Mouse (Mus musculus): ENCODE results near the gene Thsd7a.

The Thsd7a gene

DNA sequence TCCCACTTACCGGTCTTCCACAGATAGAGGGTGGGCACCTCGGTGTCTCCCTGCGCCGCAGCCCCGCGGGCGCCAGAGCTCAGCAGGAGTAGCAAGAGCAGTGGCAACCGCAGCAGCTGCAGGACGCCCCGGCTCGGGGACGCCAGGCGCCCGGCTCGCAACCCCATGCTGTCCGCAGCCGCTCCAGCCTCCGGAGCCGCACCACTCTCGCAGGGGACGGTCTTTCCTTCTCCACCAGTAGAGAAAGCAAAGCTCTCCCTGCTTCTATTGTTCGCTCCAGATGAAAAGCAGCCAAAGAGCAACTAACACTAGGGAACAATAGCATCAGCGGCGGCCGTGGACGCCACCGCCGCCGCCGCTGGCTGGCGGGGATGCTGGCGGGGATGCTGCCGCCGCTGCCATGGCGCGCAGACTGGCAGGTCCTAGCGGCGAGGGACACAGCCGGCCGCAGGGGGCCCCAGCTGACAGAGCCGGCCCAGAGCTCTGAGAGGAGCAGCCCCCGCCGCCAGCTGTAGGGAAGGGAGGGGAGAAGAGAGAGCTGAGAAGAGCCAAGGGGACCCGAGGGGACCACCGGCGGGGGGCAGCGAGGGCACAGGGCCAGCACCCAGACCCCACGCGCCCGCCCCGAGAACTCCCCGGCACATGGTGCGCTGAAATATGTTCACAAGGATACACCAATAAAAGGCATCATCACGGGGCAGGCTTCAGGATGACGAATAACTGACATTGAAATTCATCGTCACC lies at the start of gene Thsd7a:
TSS of gene Thsd7a (minus strand) at position 624 of the 744 bp plus-strand sequence.
- DNase-seq (ENCODE audit: low spot score), result no peak

DNA sequence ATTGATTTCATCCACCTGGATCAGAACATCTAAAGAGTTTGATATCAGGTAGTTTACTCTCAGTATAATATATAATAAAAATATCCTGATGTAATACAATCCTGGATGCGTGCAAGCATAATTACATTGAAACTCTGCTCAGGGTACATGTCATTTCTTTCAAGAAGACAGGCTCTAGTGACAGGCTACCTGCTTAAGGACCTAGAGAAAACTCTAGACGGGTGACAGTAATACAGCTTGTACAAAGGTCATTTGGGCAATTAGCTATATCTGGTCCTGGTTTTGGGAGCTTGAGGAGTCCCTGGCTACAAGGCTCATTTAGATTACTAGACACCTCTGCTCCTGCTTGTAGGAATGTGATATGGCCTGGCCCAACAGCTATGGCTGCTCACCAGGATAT lies 37.9 kb upstream of the Thsd7a start:
- no peak for DNase-seq (ENCODE audit: low spot score)

DNA sequence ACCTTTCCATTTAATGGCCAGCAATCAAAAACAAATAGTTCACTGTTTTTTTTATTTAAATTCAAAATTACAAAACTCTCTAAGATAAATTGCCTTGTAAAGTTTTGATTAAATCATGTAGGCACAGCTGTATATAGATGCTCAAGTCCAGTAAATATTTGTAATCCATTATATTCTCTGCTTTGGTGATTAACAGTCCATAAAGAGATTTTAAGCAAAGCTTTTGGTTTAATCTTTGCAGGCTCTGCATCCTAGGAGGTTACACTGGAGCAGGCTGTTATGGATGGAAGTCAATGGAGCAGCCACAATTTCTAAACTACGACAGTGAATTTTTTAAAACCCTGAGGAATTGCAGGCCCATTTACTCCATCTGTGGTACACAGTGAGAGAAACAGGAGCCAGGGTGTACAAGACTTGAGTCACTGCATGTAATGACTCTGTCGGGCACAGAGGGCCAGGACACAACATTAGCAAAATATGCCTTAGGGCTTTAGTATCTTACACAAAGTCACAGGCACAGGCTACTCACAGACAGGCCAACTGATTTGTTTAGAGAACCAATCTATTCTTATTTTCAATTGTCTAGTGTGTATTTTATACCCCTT lies 37.3 kb upstream of the Thsd7a start:
- DNase-seq (ENCODE audit: low spot score), result no peak

DNA sequence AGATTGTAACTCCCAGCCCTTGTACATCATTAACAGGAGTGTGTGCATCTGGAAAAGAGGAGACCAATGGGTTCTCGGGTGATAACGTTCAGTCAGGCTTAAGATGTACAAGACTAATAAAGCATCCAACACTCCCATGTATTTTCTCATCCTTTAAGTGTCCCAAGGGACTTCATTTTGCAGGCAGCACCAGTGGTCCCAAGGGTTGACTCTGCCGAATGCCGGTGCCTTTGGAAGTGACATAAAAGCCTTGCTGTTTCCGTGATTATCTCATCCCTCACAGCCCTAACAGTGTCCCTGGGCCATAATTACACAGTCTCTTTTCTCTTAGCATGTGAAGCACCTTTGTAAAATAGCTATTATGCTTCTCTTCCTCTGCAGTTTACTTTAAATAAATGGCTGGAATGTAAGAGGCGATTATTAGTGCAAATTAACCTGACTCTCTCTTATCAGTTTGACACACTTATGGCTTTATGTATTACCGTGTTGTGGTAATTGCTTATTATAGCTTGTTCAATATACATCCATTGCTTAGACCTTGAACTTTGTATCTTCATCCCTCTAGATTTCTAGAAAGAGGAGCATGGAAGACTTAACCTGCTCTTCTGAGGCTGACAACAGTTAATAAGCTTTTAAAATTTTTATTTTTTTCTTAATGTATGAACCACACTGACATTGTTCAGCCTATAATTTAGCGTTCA lies 35.9 kb upstream of the Thsd7a start:
- DNase-seq (ENCODE audit: low spot score), result no peak

DNA sequence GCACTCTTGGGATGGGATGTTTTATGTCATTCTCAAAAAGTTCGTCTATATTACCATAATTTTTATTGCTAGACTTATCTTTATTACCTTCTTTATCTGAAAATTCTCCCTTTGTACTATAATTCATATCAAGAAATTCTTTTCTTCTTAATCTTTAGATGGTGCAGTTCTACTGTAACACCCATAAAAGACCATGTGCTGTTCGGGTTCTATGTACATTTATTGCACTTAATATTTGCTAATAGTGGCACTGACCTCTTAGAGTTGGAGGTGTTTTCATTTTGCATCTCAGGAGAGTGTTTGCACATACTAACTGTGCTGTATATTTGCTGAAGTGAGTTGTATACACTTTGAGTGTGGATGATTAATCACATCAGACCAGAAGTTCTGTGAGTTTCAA lies 23.6 kb upstream of the Thsd7a start:
- no peak for DNase-seq (ENCODE audit: low spot score)

DNA sequence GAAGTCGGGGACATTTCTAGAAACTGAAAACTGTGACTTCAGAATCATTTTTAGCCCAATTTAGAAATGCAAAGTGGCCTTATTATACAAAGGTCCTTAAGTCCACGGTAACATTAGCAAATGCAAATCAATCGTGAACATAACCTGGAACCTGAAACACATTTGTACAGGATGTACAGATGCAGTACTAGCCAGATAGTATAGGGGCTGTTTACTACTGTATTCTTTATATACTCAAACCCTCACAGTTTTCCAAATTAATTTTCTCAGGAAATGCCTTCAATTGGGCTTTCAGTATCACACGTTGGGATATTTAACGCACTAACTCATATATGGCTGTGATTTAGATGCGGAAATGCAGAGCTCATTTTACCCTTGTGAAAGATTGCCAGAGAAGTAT lies 16.0 kb upstream of the Thsd7a start:
- DNase-seq (ENCODE audit: low spot score), result no peak

DNA sequence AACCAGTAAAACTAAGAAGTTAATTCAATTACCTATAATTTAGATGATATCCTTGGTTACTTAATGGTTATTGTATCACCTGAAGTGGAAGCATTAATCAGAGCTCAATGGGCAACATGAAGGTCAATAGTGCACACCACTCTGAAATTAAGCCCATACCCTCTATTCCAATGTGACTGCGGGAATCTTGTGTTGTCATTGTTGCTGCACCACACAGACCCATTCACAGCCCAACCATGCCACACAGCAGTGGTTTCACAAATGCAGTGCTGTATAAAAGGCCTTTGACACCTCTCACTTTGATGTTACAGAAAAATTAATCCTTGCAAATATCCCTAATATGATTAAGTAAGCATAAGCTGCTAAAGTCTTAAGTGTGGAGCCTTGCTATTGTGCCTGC lies 15.4 kb upstream of the Thsd7a start:
- DNase-seq (ENCODE audit: low spot score), result no peak

DNA sequence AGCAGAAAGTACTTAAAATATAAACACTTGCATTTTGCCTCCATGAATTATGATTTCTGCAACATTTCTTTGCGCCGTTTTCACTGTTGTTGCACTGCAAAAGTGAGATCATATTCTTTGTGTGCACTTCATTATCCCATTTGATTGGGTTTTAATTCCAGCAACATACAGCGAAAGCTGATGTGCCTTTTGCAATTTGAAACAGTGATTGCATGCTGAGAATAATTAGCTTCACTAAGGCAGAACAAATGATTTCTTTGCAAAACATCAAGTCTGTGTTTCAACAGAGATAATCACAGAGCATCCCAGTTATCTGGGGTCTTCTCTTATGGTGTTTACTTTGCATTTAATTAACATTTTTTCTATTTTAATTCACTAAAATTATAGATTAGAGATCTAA lies 14.6 kb upstream of the Thsd7a start:
- no peak for DNase-seq (ENCODE audit: low spot score)

DNA sequence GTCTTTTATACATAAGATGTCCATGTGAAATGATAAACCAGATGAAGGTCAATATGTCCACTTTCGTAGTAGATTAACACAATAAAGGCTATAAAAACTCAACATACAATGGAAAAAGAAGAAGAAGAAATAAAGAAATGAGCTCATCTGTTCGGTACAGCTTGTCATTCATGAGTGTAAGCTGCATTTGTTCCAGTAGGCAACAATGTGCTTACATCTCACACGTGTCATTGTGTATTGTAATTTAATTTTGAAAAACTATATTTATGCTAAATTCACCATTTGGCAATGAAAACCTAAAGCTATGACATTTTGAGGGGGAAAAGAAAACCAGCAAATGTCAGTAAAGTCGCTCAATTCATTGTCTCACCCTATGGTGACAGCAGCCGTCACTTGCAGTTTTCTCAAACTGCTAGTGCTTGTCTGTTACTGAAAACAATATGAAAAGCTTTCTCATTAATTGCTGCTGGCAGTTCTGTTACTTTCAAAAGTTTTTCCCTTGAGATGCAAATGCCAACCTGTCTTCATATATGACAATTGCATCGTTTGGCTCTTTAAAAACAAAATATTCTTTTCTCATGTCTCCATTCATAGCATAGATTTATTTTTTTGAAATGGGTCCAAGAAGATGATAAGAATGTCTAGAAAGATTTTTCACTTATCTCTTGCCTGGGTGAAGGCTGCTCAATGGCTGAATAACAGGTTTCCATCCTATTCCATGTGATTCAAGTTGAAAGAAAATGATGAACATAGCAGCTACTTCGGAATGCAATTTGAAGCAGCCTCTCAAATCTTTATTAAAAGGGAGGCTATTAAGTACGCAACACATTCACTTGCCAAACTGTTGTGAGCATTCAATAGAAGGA lies 10.4 kb upstream of the Thsd7a start:
- no peak for DNase-seq (ENCODE audit: low spot score)

DNA sequence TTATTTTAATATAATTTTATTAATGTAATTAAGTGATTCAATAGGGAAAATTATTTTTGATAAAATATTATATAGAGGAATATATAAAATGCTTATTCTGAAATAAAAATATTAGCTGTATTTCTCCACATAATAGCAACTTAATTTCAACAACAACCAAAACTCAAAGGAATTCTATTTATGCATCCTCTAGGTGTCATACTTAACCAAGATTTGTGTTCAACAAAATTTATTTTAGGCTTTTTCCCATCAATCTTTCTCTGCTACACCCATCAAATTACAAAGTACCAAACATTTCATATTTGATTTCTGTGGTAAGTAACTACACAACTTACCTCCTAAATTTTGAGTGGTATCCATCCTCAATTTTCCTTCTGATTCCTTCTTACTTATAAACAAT lies 3.1 kb upstream of the Thsd7a start:
- no peak for DNase-seq (ENCODE audit: low spot score)

DNA sequence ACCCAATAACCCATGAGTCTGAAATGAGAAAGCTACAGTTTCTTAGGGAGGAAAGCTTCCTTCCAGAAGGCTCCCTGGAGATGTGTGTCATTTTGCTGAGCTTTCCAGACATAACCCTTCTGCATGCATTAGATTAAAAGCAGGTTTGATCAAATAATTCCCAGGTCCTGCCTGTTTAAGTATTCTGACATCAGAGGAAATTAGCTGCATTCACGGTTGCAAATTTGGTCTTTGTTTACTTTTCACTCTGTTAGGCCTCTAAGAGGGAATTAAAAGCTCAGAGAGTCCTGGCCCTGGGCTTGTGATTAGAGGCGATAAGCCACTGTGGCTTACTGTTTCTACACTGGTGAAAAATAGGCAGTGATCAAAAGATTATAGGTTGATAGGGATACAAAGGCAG lies 1.2 kb upstream of the Thsd7a start:
- DNase-seq (ENCODE audit: low spot score), result no peak

DNA sequence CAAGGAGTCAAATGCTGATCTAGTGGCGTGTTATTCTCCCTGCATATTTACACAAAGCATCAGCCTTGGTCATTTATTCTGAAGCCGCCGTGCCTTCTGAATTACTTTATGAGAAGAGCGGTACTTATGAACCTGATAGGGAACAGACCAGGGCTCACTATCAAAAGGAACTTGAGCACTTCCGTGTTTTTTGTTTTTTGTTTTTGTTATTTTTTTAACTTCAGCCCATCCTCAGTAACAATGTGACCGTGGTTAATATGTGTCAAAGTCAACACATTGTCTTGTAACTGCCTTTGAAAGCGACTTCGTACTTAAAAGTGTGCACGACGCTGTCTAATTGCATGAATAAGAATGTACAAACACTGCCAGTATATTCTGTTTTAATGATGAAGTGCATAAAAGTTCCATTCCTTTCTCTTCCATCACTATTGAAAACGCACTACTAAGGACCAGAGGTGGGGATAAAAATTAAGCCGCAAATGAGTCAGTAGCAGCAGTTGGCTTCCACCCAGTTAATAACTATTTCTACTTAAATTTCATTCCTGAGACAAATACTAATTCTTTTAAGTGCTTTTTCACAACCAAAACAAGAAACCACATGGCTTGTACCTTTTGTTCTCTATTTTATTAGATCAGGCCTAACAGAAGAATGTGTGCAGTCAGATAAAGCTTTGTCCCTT lies 461 bp upstream of the Thsd7a start:
- no peak for DNase-seq (ENCODE audit: low spot score)

DNA sequence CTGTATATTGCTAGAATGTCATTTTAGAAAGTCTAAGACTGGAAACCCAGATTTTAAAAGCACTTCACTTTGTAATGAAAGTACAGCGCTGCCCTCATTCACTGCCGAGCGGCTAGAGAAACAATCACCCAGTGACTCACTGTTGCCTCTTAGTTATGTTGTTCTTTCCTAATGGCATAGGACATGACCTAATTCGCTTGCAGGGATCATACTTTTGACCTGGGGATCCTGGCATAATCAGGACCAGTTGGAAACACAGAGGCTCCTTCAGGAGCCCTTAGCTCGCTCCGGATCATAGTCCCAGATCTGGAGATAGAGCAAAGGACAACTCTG lies 790 bp downstream of the Thsd7a start:
- DNase-seq (ENCODE audit: low spot score), result no peak

DNA sequence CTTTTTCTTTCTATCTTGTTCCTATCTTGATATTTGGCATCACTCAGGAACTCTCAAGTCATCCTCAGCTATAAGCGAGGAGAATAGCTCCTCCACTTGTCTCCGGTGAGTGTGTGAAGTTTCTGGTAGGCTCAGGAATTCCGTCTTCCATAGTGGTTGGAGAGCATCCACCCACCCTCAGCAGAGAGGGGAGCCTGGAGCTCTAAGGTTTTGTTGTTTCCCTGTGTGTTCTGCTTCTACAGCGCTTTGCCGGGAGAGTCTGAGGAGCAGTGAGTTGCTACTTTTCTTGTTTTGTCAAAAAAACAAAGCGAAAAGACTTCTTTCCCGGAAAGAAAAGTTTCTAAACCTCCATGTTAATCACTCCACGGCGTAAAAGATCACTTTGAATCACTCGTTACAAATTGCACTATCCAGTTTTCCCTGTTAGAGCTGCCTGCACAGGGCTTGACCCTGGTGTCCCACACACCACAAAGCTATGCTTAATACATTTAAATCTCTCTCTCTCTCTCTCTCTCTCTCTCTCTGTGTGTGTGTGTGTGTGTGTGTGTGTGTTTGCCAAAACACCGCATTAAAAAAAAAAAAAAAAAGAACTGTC lies 1.3 kb downstream of the Thsd7a start:
- no peak for DNase-seq (ENCODE audit: low spot score)

DNA sequence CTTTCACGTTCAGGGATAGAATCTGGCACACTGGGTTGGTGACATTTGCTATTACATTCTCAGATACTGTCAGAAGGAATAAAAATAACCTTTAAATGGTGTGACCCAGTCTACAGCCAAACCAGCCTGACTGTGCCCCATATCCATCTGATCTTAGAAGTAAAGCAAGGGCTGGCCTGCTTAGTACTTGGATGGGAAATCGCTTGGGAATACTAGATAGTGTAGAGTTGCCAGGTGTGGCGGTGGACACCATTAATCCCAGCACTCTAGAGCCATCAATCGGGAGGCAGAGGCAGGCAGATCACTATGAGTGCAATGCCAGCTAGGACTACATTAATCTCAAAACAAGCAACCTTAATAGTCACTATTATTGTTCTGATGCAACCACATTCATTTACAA lies 6.4 kb downstream of the Thsd7a start:
- no peak for DNase-seq (ENCODE audit: low spot score)

DNA sequence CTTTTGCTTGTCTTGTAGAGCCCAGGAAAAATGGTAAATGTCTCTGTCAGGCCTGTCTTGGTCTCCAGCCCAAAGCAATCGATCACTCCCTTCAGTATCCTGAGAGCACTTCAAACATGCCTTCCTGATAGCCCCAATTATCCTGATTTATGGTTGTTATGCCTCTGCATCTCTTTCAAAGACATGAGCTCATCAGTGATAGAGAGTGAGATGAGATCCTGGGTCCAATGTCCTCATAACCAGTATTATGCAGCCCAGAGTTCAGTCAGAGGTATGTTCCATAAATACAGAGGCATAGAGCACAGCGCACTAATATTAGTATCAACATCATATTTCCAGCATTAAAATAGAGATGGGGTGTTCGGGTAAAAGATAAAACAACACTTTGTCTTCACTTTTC lies 15.3 kb downstream of the Thsd7a start:
- DNase-seq (ENCODE audit: low spot score), result no peak

DNA sequence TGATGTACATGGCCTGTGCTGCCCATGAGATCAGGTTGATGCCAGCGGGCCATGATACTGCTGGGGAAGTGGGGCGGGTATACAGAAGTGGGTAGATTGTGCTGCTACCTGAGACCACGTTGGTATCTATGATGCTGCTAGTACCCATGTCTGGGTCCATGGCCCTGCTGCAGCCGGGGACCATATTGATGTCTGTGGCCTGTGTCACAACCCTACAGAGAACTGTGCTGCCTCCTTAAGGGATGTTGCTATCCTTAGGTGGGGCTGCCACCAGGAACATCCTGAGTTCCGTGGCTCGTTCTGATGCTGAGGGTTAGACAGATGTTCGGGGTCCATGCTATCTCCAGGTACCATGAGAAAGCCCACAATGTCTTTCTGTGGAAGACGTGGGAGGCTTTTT lies 33.1 kb downstream of the Thsd7a start:
- DNase-seq (ENCODE audit: low spot score), result no peak

DNA sequence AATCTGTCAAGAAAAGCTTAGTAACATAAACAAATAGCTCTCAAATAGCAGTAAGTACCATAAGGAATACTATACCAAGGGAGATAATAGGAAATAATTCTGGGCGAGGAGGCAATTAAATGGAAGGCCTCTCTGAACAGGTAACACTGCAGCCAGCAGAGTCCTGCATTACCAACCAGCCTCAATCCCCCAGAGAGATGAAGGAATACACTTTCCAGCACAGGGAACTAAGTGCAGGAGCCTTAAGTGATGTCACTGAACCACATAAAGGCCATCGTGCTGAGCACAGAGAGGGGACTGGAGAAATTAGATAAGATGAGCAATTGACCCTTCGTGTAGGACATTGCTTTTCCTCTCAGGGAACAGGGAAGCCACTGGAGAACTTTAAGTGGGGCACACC lies 36.6 kb downstream of the Thsd7a start:
- DNase-seq (ENCODE audit: low spot score), result no peak

DNA sequence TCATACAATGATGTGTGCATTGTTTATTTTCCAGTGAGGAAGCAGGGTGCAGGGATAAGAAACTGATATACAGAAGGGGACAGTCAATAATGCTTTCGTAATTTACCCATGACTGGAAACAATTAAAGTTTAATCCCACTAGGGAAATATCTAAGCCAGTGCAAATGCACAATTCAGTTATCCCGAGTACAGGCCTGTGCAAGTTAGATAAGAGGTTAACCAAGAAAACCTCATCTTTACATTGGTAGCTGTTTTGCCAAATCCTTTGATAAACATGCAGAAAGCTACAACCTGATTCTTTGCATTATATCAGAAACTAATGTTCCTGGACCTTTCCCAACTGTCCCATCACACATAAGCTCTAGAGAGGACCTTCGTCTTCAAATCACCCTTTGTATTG lies 46.3 kb downstream of the Thsd7a start:
- DNase-seq (ENCODE audit: low spot score), result no peak

DNA sequence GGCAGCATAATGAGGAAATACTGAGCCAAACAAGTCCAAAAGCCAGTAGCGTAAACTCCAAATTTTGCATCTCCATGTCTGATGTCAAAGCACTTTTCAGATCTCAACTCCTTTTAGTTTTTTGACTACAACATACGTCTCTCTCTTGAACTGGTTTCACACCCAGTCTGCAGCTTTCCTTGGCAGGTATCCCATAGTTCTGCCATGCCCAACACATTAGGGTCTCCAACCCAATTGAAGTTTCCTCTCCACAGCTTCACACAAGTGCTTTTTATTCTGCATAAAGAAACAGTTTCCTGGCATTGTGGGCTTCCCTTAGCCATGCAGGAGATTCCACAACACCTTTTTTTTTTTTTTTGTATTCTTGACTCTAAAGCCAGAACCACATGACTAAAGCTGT lies 50.1 kb downstream of the Thsd7a start:
- DNase-seq (ENCODE audit: low spot score), result no peak

DNA sequence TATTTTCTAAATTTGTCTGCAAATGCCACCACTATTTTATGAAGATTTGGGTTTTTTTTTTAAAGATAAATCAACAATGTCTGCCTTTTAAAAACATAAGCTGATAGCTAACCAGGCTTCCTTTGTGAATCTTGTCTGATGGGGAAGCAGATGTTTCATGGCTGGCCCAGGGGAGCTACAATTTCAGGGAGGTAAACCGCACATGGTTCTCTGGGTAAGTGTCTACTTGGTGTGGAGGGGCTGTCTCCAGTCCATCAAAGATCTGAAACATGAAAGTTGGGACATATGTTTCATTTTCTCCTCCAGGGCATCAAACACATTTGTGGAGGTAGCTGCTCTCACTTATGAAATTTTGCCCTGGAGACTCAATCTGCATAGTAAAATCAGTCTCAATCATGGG lies 55.5 kb downstream of the Thsd7a start:
- DNase-seq (ENCODE audit: low spot score), result no peak

DNA sequence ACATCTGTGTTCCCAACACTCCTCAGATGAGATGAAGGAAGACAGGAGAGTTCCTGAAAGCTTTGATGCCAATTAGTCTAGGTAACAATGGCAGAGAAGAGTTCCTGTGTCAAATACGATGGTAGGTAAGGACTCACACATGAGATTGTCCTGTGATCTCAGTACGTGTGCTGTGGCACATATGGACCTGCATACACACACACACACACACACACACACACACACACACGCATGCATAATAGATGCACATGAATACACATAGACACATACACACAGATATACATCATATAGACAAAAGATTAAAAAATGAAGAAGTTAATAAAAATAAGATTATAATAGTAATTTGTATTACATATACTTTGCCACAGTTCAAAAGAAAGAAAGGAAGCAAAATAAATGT lies 56.0 kb downstream of the Thsd7a start:
- no peak for DNase-seq (ENCODE audit: low spot score)

All from urinary bladder, postnatal 10 days (tissue).